Mouse (Mus musculus) erythroblast, adult 5-6 weeks (primary cell): Measurements from ENCODE around the gene Usp35. TPM values are rescaled to one million over a fixed set of nuclear protein-coding genes. Genes with fewer than 3 reads are reported as not detected.
A peak's percentile ranks its signal among the peaks of the same experiment; 100 is the strongest.

Experiments used
- ATAC-seq: replicated peaks from 2 replicates; pipeline ENCODE4 v1.8.0; 2016; ENCODE audit warnings: moderate number of reproducible peaks, mild to moderate bottlenecking, moderate TSS enrichment, inconsistent platforms; ENCODE audit not compliant: poor library complexity, low FRiP score, severe bottlenecking
- total RNA-seq, 2 experiments: library from RNA; stranded (forward) in 1 of 2; stranded (reverse) in 1 of 2; fragments of 150-400 nt in 1 of 2; fragments of 200-764, 138-1000 nt in 1 of 2; gene quantifications; 2 replicates each; pipeline versions ENCODE4 v1.2.3 to v1.2.4; 2015 to 2017; ENCODE audit warnings: low replicate concordance in 2 of 2

Usp35 gene
- total RNA-seq (2015; ENCODE audit: low replicate concordance) (0.38 TPM in 1 of 2 replicates, not detected in the other), total RNA-seq (2017; ENCODE audit: low replicate concordance) (0.26 and 0.28 TPM in 2 replicates)

DNA sequence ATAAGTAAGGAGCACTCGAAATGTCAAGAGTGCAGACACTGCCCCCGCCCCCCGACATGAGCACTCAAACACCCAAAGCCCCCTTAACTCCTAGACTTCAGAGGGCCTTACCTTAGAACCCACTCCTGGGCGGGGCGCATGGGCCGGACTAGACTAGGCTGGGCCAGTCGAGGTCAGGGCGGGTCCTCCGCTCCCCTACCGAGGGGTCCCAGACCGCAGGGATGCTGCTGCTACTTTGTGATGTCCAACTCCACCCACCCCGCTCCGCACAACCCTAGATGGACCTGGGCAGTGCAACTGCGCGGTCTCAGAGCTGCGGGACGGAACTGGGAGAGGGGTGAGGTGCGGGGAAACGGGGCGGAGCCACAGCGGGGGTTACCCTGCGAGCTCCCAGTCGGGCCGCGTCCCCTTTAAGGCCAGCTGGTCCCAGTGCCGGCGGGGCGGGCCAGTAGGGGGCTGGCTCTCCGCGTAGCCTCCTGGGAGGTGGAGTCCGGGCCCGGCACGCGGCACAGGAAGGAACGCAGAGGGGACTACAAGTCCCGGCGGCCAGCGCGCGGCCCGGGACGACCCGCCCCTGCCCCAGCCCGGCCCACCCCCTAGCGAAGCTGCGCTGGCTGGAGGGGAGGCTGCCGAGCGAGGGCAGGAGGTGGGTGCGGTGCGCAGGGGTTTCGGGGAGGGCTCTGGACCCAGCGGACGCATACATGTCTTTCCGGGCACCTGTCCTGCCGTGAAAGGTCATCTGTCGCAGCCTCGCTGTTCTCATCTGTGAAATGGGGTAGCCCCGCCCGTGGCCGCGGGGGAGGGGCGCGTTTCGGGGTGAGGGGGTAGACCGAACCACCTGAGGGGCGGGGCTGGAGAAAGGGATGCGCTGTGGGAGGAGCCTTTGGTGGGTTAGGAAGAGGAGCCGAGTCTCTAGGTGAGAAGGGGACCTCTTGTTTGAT is at the start of gene Usp35, which contains the start of gene Kctd21:
Gene Usp35, minus strand, starts transcription at position 295 of the 941 bp plus-strand sequence.
Gene Kctd21, plus strand, starts transcription at position 602 of the 941 bp plus-strand sequence.
- ATAC-seq, result peak; percentile 96

DNA sequence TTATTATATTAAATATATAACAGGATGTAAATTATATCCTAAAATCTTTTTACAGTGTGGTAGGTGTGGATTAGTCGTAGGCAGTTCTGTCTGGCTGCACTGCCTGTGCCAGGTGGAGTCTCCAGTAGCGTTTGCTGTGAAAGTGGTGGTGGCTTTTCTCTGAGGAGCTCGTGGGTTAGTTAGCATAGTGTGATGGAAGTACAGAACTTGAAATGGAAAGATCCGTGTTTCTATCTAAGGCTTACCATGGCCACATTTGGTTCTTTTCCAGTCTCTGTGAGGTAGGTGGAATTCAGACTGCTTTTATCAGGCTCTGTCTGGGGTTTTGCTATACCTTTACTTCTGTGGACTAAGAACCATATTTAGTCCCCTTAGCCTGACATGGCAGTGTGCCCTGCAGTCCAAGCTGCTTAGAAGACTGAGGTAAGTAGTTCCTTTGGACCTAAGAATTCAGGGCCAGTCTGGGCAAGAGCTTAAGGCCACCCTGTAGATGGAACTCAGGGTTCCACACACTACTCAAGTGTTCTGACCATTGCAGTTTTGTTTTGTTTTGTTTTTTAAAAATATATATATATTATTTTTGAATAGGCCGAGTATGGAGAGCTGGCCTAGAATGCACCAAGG is 48.8 kb upstream of the Usp35 start:
- no peak for ATAC-seq

DNA sequence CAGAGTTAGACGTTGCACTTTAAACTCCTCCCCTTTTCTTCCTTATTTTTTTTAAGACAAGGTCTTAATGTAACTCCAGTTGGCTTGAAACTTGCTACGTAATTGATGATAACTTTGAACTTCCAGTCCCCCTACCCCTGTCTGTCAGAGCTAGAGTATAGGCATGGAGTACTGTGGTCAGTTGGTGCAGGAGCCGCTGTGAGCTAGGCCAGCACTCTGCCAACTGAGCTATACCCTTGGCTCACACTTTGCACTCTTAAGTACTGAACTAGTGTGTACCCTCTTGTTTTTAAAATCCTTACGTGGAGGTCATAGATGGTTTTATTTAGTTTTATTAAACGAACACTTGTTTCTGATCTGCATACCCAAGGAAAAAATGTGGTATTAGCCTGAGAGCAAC is 47.5 kb upstream of the Usp35 start:
- ATAC-seq, result no peak

DNA sequence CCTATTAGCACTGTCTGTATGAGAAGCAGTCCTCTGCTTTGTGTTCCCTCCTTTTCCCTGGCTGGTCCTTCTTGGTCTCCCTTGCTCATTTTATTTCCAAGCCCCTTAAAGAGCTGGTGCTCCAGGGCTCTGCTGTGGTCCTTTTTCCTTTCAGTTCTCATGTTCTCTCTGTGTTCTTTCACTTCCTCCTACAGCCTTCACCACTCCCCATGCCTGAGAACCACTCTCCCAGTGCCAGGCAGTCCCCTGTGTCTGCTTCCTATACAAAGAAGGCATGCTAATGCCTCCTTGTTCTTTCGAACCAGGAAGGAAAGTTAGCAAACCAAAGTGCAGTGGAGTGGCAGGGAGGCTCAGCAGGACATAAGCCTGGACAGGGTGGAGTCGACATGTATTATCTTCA is 44.1 kb upstream of the Usp35 start:
- no peak for ATAC-seq

DNA sequence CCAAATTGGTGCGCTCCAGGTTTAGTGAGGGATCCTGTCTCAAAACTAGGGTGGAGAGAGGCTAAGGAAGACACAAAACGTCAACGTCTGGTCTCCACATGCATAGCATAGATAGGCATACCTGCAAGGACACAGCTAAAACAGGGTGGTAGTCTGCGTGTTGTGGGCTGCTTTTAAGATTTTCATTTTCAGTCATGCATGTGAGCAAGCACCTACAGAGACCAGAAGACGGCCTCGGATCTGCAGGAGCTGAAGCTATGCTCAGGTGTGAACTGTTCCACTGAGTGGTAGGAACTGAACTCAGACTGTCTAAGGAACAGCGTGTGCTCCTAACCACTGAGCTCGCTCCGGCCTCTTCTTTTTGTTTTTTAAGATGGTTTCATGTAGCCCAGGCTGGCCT is 43.3 kb upstream of the Usp35 start:
- no peak for ATAC-seq

DNA sequence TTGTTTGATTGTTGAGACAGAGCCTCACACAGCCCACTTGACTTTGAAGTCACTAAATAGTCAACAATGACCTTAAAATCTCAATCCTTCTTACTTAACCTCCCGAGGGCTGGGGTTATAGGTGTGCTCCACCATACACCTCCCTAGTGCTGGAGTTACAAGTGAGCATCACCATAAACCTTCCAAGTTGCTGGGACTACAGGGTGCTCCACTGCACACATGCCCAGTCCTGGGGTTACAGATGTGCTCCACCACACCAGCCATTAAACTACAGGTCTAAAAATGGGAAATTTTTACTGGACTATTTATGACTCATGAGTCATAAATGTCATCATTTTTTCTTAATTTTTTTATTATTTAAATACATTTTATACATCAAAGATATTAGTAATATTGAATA is 34.1 kb upstream of the Usp35 start:
- ATAC-seq, result no peak

DNA sequence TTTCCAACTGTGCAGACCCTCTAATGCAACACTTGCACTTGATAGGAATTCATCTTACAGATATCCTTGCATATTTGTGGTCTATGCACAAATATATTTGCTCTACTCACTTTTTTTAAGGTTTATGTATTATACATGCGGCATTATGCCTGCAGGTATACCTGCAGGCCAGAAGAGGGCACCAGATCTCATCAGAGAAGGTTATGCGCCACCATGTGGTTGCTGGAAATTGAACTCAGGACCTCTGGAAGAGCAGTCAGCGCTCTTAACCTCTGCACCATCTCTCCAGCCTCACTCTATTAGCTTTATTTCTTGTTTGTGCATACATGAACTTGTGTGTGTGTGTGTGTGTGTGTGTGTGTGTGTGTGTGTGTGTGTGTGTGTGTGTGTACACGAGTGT is 29.6 kb upstream of the Usp35 start:
- peak; percentile 68 for ATAC-seq

DNA sequence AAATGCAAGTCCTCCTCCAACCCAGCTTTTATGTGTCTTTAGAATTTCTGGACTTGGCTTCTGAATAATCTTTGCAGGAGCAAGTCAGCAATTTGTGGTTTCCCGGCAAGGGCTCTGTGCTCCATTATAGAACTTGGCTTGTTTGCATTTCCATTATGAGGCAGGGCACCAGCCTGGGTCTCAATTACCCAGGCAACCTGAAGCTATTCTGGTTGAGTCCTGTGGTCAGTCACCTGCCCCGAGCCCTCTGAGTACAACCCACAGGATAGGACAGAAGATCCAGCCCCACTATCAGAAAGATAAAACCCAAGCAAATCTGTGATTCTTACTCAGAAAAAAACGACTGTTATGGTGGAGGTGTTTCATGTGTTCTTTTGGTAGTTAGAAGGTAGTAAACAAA is 29.1 kb upstream of the Usp35 start:
- no peak for ATAC-seq

DNA sequence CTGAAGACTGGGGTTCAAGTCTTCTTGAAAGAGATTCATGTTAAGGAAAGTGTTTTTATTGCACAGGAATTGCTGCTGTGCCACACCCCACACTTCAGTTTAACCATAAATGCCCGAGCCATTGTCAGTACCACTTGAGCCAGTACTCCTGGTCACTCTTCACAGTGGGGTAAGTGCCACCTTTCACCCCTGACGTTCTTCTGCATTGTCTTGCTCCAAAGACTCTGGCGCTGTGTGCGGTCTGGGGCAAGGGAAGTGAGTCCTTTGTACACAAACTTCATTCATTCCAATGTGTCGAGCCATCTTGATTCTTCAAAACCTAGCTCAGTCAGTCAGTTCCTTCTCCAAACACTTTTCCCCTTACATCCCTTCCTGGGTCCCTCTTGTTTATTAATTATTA is 28.3 kb upstream of the Usp35 start:
- no peak for ATAC-seq

DNA sequence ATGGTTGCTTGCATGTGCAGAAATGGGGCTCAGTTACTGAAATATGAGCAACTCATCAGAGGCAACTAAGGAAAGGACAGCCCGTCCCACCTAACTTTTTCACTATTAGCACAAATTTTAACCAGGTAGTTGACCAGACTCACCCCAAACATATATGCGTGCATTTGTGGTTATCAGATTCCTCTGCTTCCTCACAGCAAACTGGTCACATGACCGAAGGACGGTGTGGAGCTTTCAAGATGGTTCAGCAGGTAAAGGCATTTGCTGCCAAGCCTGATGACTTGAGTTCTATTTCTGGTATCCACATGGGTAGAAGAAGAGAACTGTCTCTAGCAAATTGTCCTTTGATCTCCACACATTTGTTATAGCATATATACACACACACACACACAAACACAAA is 26.5 kb upstream of the Usp35 start:
- no peak for ATAC-seq

DNA sequence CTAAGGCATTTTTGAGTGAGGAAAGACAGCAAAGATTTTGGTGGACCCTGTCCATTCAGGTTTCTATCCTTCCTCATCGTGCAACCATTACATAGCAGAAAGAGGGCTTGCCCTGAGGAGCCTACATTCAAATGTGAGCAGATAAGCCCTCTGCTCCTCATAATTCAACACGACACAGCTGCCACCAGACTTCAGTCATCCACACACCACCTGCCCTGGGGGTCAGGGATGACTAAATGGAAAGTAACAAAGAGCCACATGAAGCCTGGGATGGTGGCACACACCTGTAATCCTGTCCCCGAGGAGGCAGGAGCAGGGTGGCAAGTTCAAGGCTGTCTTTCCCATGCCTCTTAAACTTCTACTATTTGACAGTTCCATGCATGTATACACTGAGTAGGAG is 26.0 kb upstream of the Usp35 start:
- no peak for ATAC-seq

DNA sequence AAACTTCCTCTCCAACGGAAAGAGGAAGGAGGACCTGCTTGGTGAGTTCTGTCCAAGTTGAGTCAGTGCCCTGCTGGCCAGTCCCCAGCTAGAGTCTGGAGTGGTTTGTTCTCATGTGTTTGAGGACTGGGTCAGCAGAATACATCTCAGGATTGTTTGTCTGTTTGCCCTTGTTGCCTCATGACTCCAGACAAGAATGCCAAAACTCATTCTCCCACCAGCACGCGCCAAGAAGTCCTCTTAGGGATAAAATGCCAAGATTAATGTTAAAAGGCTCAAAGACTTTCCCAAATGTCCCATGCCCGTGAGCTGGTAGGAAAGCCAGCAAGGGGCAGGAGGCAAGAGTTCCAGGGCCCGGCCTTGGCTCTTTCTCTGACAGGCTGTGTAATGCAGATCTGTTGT is 25.1 kb upstream of the Usp35 start:
- ATAC-seq, result no peak

DNA sequence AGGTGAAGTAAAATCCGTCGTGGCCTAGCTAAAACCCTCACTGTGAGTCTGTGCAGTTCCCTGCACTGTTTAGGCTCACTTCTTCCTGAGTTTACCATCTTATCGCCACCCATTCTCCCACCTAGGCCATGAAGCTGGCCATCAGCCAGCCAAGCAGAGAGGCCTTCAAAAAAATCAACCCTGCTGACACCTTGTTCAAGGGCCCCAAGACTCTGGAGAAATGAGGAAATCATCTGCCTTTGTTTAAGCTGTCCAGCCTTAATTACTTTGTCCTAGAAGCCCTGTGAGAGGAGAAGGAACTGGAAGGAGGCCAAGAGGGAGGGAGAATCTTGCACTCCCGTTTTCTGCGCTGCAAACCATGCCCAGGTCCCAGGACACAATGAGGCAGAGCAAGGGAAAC is 24.4 kb upstream of the Usp35 start:
- ATAC-seq, result no peak

DNA sequence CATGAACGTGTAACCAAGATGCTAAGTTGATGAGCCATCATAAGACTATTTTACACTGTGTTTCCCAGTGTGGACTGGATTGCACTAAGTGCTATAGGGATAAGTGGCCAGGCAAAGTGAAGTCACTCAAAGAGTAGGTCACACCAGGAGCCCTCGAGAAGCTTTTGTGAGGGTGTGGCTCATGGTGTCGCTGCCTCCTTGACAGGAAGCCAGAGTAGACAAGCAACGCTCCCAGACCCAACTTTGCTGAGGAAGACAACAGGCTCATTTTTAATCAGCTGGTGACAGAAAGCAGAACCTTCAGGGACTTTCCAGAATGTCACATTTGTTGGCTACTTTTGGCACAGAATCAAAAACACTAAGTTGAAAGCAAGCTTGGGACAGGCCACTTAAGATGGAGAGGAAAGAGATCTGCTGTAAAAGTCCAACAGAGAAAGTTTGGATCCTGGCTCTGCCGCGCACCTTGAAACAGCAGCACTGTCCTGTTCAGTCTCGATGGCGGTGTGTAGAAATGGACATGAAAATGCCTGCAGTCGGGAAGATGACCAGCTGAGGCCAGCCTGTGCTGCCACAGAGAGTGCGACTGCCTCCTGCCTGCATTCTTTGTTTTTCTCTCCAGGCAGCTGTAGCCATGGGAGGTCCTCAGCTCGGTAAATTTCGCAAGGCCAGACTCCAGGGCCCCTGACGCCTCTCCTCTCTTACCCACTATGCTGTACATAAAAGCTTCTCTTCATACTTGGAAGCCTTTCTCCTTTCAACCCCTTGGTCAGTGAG is 23.4 kb upstream of the Usp35 start:
- no peak for ATAC-seq

DNA sequence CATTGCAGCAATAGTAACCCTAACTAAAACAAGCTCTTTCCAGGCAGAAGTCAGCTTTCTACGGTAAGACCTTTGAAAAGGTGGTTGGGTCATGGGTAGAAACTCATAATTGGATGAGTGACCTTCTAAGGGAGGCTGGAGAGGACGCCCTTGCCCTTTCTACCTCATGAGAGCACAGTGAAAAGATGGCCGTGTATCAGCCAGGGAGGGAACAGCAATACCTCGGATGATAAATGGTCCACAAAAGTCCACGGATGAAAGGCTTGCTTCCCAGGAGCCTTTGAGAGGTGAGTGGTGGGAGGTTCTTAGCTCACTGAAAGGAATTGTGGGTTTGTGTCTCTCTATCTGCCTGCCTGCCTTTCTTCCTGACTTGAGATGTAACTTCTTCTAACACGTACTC is 21.5 kb upstream of the Usp35 start:
- ATAC-seq, result no peak

DNA sequence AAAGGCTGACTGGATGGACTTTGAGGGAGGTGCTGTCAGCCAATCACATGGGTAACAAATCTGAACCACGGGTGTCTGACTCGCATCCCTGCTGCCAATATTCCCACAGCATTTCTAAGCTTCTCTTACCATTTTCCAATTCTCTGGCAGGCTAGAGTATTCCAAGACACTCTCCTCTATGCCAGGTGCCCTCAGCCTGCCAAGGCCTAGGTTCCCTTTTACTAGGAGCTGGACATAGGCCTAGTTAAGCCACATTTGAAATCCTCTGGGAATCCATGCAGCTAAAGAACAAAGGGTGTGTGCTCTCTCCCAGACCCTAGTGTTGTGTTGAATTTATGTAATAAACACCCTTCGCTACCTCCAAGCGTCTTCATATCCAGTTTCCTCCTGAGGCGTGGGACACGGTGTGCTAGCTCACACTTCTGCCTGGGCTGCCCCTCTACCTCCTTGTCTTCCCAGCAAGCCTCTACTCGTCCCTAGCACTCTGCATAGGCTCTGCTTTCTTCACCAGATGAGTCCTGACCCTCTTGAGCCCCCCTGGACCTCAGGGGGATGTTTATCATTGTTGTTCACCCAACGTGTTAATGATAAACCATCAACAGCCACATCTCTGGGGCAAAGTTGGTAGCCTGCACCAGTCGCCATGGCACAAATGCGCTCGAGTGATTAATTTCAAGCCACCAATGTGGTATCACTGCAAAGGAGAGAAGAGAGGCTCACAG is 20.1 kb upstream of the Usp35 start:
- ATAC-seq, result no peak

DNA sequence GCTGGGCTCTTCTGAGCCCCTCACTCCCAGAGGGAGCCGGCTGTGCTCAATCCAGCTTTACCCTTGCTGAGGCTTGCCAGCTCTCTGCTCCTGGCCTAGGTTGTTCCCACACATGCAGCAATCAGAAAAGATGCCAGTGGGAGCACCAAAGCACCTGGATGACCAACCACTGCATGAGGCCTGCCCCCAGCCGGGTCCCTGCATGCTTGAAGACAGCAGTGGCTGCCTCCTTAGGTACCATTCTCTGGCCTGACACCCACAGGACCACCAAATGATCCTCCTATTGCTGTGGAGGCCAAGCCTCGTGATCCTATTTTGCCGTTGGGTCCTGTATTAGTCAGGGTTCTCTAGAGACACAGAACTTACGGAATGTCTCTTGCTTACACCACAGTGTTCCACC is 19.1 kb upstream of the Usp35 start:
- no peak for ATAC-seq

DNA sequence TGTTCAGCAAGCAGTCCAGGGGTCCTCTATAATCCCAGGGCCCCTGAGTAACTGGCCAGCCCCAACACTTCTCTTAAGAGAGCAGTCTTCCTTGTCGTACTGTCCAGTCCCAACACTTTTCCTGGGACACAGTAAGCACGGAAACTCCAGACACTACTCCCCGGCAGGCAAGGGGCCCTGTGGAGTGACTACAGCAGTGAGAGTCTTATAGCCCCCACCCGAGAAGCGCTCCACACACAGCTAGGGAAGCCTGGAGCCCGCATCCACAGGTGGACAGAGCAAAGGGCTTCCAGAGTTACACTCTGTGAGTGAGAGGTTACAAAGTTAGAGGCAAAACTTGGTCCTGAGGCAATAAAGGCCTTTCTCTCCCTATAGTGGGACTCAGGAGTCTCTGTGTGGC is 17.6 kb upstream of the Usp35 start:
- ATAC-seq, result no peak

DNA sequence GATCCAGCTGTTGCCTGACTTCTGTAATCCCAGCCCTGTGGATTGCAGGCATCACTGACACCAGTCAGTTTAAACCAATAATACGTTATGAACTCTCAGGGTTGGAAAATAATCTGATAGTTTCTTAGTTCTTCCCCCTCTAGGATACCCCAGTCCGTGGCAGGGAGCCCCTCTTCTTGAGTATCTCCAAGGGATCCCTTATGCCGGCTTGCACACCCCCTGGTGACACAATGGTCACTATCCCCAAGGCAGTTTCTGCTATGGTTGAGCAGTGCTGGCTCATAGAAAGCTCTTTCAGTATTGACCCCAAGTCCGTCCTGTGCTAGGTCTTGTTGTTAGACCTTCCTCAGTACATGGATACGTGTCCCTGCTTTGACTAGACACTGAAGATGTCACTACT is 17.0 kb upstream of the Usp35 start:
- no peak for ATAC-seq

DNA sequence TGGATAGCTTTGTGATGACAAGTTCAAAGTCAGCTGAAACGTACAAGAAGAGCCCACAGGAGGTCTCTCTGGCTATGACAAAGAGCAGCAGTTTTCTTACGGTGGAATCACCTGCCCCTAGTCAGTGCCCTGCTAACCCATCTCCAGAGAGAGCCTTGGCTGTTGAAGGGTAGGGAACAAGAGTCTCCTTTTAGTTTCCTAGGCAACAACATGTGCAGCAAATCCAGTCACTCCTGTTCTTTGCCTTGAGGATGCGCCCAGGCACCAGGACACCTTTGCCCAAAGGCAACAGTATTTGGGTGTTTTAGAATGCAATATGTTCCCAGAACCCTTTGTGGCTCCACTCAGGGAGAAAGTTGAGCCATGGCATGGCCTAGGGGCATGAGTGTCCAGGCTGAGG is 16.5 kb upstream of the Usp35 start:
- ATAC-seq, result no peak
